ENCODE assay signal across 30 mouse cellular contexts in the genomic region with DNA sequence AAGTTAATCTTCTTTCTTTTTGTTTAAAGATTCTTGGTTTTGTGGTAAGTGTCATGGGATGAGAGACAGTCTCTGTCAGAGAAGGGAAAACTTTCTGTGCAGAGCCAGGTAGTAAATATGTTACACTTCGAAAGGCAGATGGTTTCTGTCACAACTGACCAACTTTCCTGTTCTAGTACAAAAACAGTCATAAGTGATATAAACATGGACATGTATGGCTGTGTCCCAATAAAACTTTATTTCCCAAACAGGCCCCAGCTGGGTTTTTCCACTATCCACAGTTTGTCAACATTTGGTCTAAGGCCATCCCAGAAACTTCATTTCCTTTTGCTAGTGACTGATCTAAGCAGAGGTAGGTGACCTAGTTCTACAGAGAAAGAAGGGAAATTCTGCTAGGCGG. TPM values are rescaled to one million over a fixed set of nuclear protein-coding genes. Genes with fewer than 3 reads are reported as not detected.
DNase-seq lines count a peak whose midpoint lies in the region; ATAC-seq and TF ChIP-seq lines count a peak whose summit lies in the region.
"Had no signal": no experiment of that assay in that cellular context is flagged by ENCODE, and none has a peak within 500 bp of the region (broad histone marks: within the 10 kb centered on the region; RNA-seq: fewer than 3 reads in every experiment).

No protein-coding gene starts in this region.

- ATAC-seq in lung, embryonic 15.5 days (ENCODE audit: borderline replicate concordance, extremely low read depth, low FRiP score, low TSS enrichment), result peak; percentile 81
- peak; percentile 21 for ATAC-seq in CD4-positive, CD25-positive, alpha-beta regulatory T cell, adult 4 months
- ATAC-seq in lung, postnatal 0 days, result peak; percentile 76
- ATAC-seq: forebrain, embryonic 15.5 days; hindbrain, embryonic 16.5 days; liver, embryonic 12.5 days; liver, postnatal 0 days; midbrain, embryonic 16.5 days had no signal

- no peak overlapping the region for H3K4me2 ChIP-seq in lung, embryonic 15.5 days
- no peak overlapping the region for H3K4me2 ChIP-seq in lung, postnatal 0 days (replicated peaks; ENCODE audit: low read depth, low read length)
- H3K4me2 ChIP-seq: embryonic facial prominence, embryonic 12.5 days; forebrain, embryonic 15.5 days; heart, embryonic 15.5 days; kidney, embryonic 15.5 days; liver, embryonic 12.5 days; midbrain, embryonic 11.5 days; neural tube, embryonic 12.5 days had no signal

- H3K9ac ChIP-seq in lung, embryonic 15.5 days, result no peak overlapping the region
- no peak overlapping the region for H3K9ac ChIP-seq in lung, postnatal 0 days (replicated peaks; ENCODE audit: low read depth)
- H3K9ac ChIP-seq: embryonic facial prominence, embryonic 12.5 days; forebrain, embryonic 15.5 days; heart, embryonic 15.5 days; kidney, embryonic 15.5 days; liver, embryonic 12.5 days; liver, postnatal 0 days; neural tube, embryonic 12.5 days had no signal

- TF ChIP-seq POLR2A in cerebellum, adult 2 months (IDR thresholded peaks at IDR 0.05; ENCODE audit: borderline replicate concordance, insufficient read depth, low read length), result no peak

- intact Hi-C loops in left cerebral cortex, postnatal 36 days (cut with DNase I), result no loop called here

- H3K9me3 ChIP-seq in lung, embryonic 15.5 days, result no peaks in the 10 kb centered on the region
- no peaks in the 10 kb centered on the region for H3K9me3 ChIP-seq in lung, postnatal 0 days (ENCODE audit: low read length)
- H3K9me3 ChIP-seq: embryonic facial prominence, embryonic 12.5 days; forebrain, embryonic 15.5 days; G1E; heart, embryonic 10.5 days; heart, embryonic 15.5 days; kidney, embryonic 15.5 days; liver, embryonic 12.5 days; neural tube, embryonic 12.5 days had no signal

- TF ChIP-seq EP300 in lung, postnatal 0 days (IDR thresholded peaks at IDR 0.05), result peak; percentile 71

- no peak for DNase-seq in lung, postnatal 14 days
- peak; percentile 81 for DNase-seq in lung, postnatal 0 days (ENCODE audit: low spot score)
- DNase-seq in cerebellum, adult 2 months, result no peak
- DNase-seq in ovary, postnatal 10 days (ENCODE audit: low spot score), result no peak
- no peak for DNase-seq in left cerebral cortex, postnatal 36 days (ENCODE audit: low spot score in 2 of 2)
- DNase-seq: adrenal gland, postnatal 10 days; cerebellum, adult 9-11 months; embryo, embryonic 11 days; gastrocnemius, postnatal 25 days; heart, adult 11 months; kidney, adult 18-20 months; kidney, postnatal 36 days; left cerebral cortex, postnatal 4 days; liver, postnatal 0 days; right cerebral cortex, postnatal 4 days; thymus, postnatal 25 days had no signal

- 0 out of 2 replicates have a peak overlapping the region, but pooled peaks have one; percentile 20 for H3K27ac ChIP-seq in lung, embryonic 15.5 days
- no peak overlapping the region for H3K27ac ChIP-seq in lung, postnatal 0 days (ENCODE audit: low read length)
- no peak overlapping the region for H3K27ac ChIP-seq in cerebellum, adult 2 months (ENCODE audit: insufficient read depth, low read length)
- H3K27ac ChIP-seq: embryonic facial prominence, embryonic 12.5 days; forebrain, embryonic 15.5 days; heart, embryonic 10.5 days; heart, embryonic 15.5 days; kidney, embryonic 15.5 days; layer of hippocampus, adult 2 months; liver, embryonic 12.5 days; neural tube, embryonic 12.5 days had no signal

- WGBS in lung, embryonic 15.5 days, result 43% methylated on average over 2 of the region's 2 CpGs
- 73% methylated on average over 2 of the region's 2 CpGs for WGBS in lung, postnatal 0 days
- WGBS in cerebellum, adult 2 months, result 91% methylated on average over 2 of the region's 2 CpGs

- TF ChIP-seq CTCF in lung, postnatal 0 days (IDR thresholded peaks at IDR 0.05), result no peak
- TF ChIP-seq CTCF in cerebellum, adult 2 months (IDR thresholded peaks at IDR 0.05; ENCODE audit: borderline replicate concordance, insufficient read depth, low read depth, low read length), result no peak

- H3K4me1 ChIP-seq in lung, embryonic 15.5 days, result no peaks in the 10 kb centered on the region
- no peaks in the 10 kb centered on the region for H3K4me1 ChIP-seq in lung, postnatal 0 days (ENCODE audit: insufficient read depth, low read depth, low read length)
- no peaks in the 10 kb centered on the region for H3K4me1 ChIP-seq in cerebellum, adult 2 months (ENCODE audit: control insufficient read depth, insufficient read depth, low read length)
- H3K4me1 ChIP-seq: embryonic facial prominence, embryonic 12.5 days; forebrain, embryonic 15.5 days; heart, embryonic 10.5 days; heart, embryonic 15.5 days; kidney, embryonic 15.5 days; neural tube, embryonic 12.5 days had no signal

- H3K4me3 ChIP-seq in lung, embryonic 15.5 days, result no peak overlapping the region
- H3K4me3 ChIP-seq in lung, postnatal 0 days (ENCODE audit: low read depth, low read length), result no peak overlapping the region
- no peak overlapping the region for H3K4me3 ChIP-seq in cerebellum, adult 2 months (replicated peaks; ENCODE audit: insufficient read depth, low read depth, low read length)
- H3K4me3 ChIP-seq: embryonic facial prominence, embryonic 12.5 days; forebrain, embryonic 15.5 days; heart, embryonic 10.5 days; heart, embryonic 15.5 days; kidney, embryonic 15.5 days; layer of hippocampus, adult 2 months; liver, embryonic 12.5 days; neural tube, embryonic 12.5 days had no signal

- no peaks in the 10 kb centered on the region for H3K36me3 ChIP-seq in lung, embryonic 15.5 days
- no peaks in the 10 kb centered on the region for H3K36me3 ChIP-seq in lung, postnatal 0 days (ENCODE audit: insufficient read depth, low read length)
- H3K36me3 ChIP-seq: embryonic facial prominence, embryonic 12.5 days; forebrain, embryonic 15.5 days; G1E; heart, embryonic 10.5 days; heart, embryonic 15.5 days; kidney, embryonic 15.5 days; liver, embryonic 12.5 days; neural tube, embryonic 12.5 days had no signal

- no peaks in the 10 kb centered on the region for H3K27me3 ChIP-seq in lung, embryonic 15.5 days
- no peaks in the 10 kb centered on the region for H3K27me3 ChIP-seq in lung, postnatal 0 days (replicated peaks; ENCODE audit: insufficient read depth, low read length)
- H3K27me3 ChIP-seq in cerebellum, adult 2 months (ENCODE audit: control insufficient read depth, insufficient read depth, low read length), result no peaks in the 10 kb centered on the region
- H3K27me3 ChIP-seq: embryonic facial prominence, embryonic 12.5 days; forebrain, embryonic 15.5 days; heart, embryonic 15.5 days; kidney, embryonic 15.5 days; liver, embryonic 12.5 days; neural tube, embryonic 12.5 days had no signal

RNA-seq across cellular contexts. Expression of gene Atp2b1, which starts 29.8 kb away (rescaled TPM):
- 181 and 199 TPM in 2 replicates for polyA plus RNA-seq in lung, embryonic 15.5 days (2015; fragmentation: Nextera tagmentation; extraction: Ambion mirVana)
- polyA plus RNA-seq in CD4-positive, CD25-positive, alpha-beta regulatory T cell, adult 4 months (2017; shearing (Covaris generic)), result 100 to 1,000 TPM; 147 to 159 TPM
- 277 and 282 TPM in 2 replicates for polyA plus RNA-seq in lung, postnatal 0 days (2015; fragmentation: Nextera tagmentation; extraction: Ambion mirVana)
- 113 and 132 TPM in 2 replicates for polyA plus RNA-seq in cerebellum, adult 2 months (2012; rRNA removed)
- total RNA-seq in left cerebral cortex, postnatal 36 days (2021), result 100 to 1,000 TPM; 707 to 758 TPM

Comparison
In these comparisons a context has a peak if more than half of its experiments do, and no peak if none do; other contexts are left out.
1. ATAC-seq: peak in every context shown above with its lines; median percentile 81 in lung, embryonic 15.5 days; 76 in lung, postnatal 0 days; 21 in CD4-positive, CD25-positive, alpha-beta regulatory T cell, adult 4 months.